Mouse (Mus musculus): ENCODE results near the gene Atp6ap1. TPM values are rescaled to one million over a fixed set of nuclear protein-coding genes. Genes with fewer than 3 reads are reported as not detected.

Atp6ap1 gene
- 100 to 1,000 TPM; 143 to 153 TPM for polyA plus RNA-seq (2017; shearing (Covaris generic))

DNA sequence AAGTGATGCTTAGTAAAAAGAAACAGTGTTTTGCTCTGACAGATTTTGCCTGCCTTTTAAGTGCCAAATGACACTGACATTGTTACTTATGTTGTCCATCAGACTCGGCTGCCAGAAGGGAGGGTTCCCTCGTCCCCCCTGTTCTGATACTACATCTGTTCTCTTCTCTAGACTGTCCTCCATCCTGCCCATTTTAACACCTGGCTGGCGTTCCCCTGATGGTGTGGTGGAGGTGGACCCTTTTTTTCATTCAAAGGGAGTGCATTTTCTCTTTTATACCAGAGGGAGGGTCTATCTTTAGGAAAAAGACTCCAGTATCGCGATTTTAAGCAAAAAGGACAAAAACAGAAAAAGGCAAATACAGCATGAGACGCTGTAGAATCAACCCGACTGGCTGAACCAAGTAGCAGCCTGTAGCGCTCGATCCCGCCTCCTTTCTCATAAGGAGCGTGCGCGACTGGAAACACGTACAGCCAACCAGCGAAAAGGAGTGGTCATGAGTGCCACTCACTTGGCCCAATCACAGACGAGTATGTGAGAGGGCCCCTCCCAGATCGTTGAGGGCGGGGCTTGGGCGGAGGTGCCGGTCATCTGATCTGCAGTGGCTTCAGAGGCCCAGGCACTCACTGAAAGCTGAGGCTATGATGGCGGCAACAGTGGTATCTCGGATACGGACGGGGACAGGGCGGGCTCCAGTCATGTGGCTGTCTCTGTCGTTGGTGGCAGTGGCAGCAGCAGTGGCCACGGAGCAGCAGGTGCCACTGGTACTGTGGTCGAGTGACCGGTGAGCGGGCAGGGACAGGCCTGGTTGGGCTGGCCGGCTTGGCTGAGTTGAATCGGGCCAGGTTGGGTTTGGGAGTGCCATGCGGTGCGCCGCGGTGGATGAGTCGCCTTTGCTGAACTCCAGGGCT lies at the start of gene Atp6ap1:
Gene Atp6ap1 (plus strand): TSS at position 560 of the 911 bp plus-strand sequence.

GRCm38 (mm10) chrX:74249615-74250014 lies 47.3 kb upstream of the Atp6ap1 start, which contains the start of gene Flna:
TSS of gene Flna (minus strand) at chrX:74249820.

DNA sequence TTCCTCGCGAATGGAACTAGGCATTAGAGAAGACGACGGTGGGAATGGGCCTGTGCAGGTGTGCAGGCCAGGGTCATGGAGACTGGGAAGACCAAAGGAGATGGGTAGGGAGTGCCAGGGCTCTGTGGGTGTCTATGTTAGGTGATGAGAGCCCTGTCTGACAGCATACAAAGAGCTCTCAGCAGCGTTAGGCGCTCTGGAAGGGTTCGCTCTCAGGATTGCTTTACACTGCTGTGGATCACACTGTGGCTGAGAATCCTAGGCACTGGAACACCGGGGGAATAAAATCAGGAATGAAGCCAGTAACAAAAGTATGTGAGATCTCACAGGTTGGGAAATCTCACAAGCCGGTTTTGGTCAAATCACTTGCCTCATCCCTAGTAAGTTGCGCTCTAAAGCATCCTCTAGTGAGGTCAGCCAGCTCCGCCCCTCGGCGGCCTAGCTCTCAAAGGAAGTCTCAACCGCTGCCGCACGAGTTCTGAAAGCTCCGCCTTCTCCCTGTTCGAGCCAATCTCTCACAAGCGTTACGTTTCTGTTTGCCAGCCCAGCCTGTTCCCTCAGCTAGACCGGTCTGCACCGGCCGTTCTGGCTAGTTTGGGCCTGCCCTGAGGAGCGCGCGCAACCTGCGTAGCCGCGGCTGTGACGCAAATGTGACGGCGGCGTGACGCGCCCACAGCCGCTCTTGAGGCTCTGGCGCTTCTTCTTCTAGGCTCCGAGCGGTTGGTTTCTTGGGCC lies 42.6 kb upstream of the Atp6ap1 start, which contains the start of gene Emd:
Gene Emd (plus strand): TSS at position 535 of the 735 bp plus-strand sequence.

GRCm38 (mm10) chrX:74270062-74270901 lies 26.6 kb upstream of the Atp6ap1 start, which contains the start of gene Rpl10:
TSS of gene Rpl10 (plus strand) at chrX:74270812.

GRCm38 (mm10) chrX:74281732-74282394 lies 15.0 kb upstream of the Atp6ap1 start, which contains the start of the genes Taz and Dnase1l1:
TSS of gene Taz (plus strand) at chrX:74281912.
TSS of gene Dnase1l1 (minus strand) at chrX:74282337.

DNA sequence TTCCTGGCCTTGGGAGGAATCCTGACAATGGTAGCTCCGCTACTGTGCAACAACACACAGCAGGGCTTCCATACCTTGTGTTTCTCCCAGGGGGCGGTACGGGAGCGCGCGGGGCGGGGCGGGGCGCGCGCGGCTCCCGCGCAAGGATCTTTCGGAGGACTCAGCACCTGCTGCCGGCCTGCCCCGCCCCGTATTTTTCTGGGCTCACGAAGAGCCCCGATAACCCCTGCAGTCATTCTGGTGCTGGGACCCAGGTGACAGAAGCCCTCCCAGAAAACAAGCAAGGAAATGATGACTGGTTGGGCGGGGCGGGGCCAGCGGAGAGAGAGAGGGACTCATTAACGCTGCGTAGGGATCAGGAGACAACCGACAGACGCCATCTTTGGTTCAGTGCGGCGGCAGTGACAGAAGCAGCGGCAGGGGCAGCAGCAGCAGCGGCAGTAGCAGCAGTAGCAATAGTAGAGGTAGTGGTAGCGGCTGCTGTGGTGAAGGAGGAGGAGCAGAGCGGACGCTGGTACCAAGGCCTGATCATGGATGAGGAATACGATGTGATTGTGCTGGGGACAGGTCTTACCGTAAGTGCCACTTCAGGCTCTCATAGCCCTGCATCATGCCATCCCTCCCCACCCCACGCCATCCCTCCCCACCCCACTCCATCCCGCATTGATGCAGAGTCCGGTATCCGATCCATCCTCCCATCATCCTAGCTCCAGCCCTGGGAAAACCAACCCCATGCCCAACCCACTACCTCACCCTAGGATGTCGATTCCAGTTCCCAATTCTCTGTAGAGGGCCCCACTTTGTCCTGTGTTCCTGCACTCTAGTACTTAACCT lies 8.2 kb downstream of the Atp6ap1 start, which contains the start of gene Gdi1:
Gene Gdi1 (plus strand): TSS at position 132 of the 834 bp plus-strand sequence.

GRCm38 (mm10) chrX:74312540-74313464 lies 15.9 kb downstream of the Atp6ap1 start, which contains the start of gene Fam50a:
TSS of gene Fam50a (plus strand) at chrX:74313033.

DNA sequence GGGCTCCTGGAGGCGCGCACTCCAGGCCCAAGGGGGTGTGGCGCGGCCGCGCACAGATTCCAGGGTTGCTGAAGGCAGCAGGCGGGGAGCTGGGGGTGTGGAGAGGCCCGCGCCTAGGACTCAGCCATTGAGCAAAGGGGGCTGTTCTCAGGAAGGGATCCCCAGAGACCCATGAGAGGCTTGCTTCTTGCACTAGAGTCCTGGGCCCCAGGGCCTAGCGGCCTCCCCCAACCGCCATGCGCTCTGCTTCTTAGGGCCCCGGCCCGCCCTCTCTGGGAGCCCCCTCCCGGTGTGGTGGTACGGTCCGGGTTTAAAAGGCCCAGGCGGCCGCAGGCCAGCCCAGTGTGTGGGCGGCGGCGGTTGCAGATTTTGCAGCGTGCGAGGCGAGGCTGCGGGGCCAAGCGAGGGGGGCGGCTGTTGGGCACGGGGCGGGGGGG lies 31.8 kb downstream of the Atp6ap1 start, which contains the start of gene Plxna3:
Gene Plxna3 (plus strand): TSS at position 342 of the 437 bp plus-strand sequence.

DNA sequence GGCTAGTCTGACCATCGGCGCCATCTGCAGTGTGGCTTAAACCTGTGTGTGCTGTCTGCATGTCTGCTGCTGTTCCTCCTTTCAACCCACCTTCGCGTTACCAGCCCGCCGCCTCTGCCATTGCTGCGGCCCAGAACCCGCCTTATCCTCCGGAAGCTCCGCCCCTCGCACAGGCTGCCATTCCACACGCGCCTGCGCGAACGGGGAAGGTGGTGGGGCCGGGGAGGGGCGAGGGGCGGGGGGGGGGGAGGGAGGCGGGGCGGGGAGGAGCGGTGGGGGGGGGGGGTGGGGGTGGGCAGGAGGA lies 56.5 kb downstream of the Atp6ap1 start, which contains the start of gene Lage3:
Gene Lage3 (minus strand): TSS at position 152 of the 304 bp plus-strand sequence.

Other genes with a start within 250 kb of the Atp6ap1 start
- not detected for gene Opn1mw, start 169.6 kb upstream of the Atp6ap1 start, polyA plus RNA-seq (2017; shearing (Covaris generic))
- 10 to 100 TPM; 27.2 to 34.9 TPM for gene Mecp2, start 161.7 kb upstream of the Atp6ap1 start, polyA plus RNA-seq (2017; shearing (Covaris generic))
- not detected for gene Tex28, start 129.3 kb upstream of the Atp6ap1 start, polyA plus RNA-seq (2017; shearing (Covaris generic))
- 1 to 10 TPM; 1.6 to 5.7 TPM for gene Tktl1, start 119.8 kb upstream of the Atp6ap1 start, polyA plus RNA-seq (2017; shearing (Covaris generic))
- 100 to 1,000 TPM; 127 to 290 TPM for gene Flna, start 47.3 kb upstream of the Atp6ap1 start, polyA plus RNA-seq (2017; shearing (Covaris generic))
- gene Emd, start 42.4 kb upstream of the Atp6ap1 start, polyA plus RNA-seq (2017; shearing (Covaris generic)), result 10 to 100 TPM; 69.5 to 74.3 TPM
- 10 to 100 TPM; 31.8 to 59.8 TPM for gene Rpl10, start 26.3 kb upstream of the Atp6ap1 start, polyA plus RNA-seq (2017; shearing (Covaris generic))
- gene Taz, start 15.2 kb upstream of the Atp6ap1 start, polyA plus RNA-seq (2017; shearing (Covaris generic)), result 100 to 1,000 TPM; 107 to 144 TPM
- 10 to 100 TPM; 17.9 to 18.4 TPM for gene Dnase1l1, start 14.8 kb upstream of the Atp6ap1 start, polyA plus RNA-seq (2017; shearing (Covaris generic))
- gene Gdi1, start 7.9 kb downstream of the Atp6ap1 start, polyA plus RNA-seq (2017; shearing (Covaris generic)), result 100 to 1,000 TPM; 223 to 256 TPM
- 10 to 100 TPM; 67.2 to 91.4 TPM for gene Fam50a, start 15.9 kb downstream of the Atp6ap1 start, polyA plus RNA-seq (2017; shearing (Covaris generic))
- 1 to 10 TPM; 2.0 to 3.2 TPM for gene Plxna3, start 32.0 kb downstream of the Atp6ap1 start, polyA plus RNA-seq (2017; shearing (Covaris generic))
- 10 to 100 TPM; 54.4 to 73.1 TPM for gene Lage3, start 56.5 kb downstream of the Atp6ap1 start, polyA plus RNA-seq (2017; shearing (Covaris generic))
- gene Ubl4a, start 76.1 kb downstream of the Atp6ap1 start, polyA plus RNA-seq (2017; shearing (Covaris generic)), result 10 to 100 TPM; 50.8 to 64.5 TPM
- gene Slc10a3, start 76.3 kb downstream of the Atp6ap1 start, polyA plus RNA-seq (2017; shearing (Covaris generic)), result 10 to 100 TPM; 27.8 to 37.9 TPM
- 10 to 100 TPM; 30.1 to 32.3 TPM for gene Fam3a, start 96.2 kb downstream of the Atp6ap1 start, polyA plus RNA-seq (2017; shearing (Covaris generic))
- gene Ikbkg, start 96.2 kb downstream of the Atp6ap1 start, polyA plus RNA-seq (2017; shearing (Covaris generic)), result 10 to 100 TPM; 28.4 to 37.6 TPM
- 10 to 100 TPM; 57.8 to 74.7 TPM for gene G6pdx, start 132.1 kb downstream of the Atp6ap1 start, polyA plus RNA-seq (2017; shearing (Covaris generic))
- gene Gm6880, start 184.3 kb downstream of the Atp6ap1 start, polyA plus RNA-seq (2017; shearing (Covaris generic)), result not detected

Data from activated CD4-positive, CD25-positive, alpha-beta regulatory T cell (primary cell).